Mouse (Mus musculus) bone marrow, adult 2 months (tissue): ENCODE results near the gene Ganc. TPM values are rescaled to one million over a fixed set of nuclear protein-coding genes. Genes with fewer than 3 reads are reported as not detected.
A peak's percentile ranks its signal among the peaks of the same experiment; 100 is the strongest.

ENCODE experiments used
- H3K27ac ChIP-seq: fragments of 200-500 bp; 2 replicates; pipeline ENCODE4 v1.5.1; 2012; ENCODE audit warnings: low read depth, mild to moderate bottlenecking, control low read depth, inconsistent platforms, low read length; ENCODE audit not compliant: control insufficient read depth, poor library complexity, insufficient read depth
- H3K4me1 ChIP-seq: fragments of 200-500 bp; 2 replicates; pipeline ENCODE4 v1.6.1; 2011; ENCODE audit warnings: low read length; ENCODE audit not compliant: control insufficient read depth, insufficient read depth
- H3K4me3 ChIP-seq: fragments of 200-500 bp; replicated peaks from 2 replicates; pipeline ENCODE3; 2011; ENCODE audit warnings: mild to moderate bottlenecking, low read depth, low read length, control low read depth; ENCODE audit not compliant: control insufficient read depth
- CTCF ChIP-seq: fragments of 200-500 bp; IDR thresholded peaks from 2 replicates; pipeline ENCODE4 v1.5.1; 2011; ENCODE audit warnings: low read length, control low read depth; ENCODE audit not compliant: control insufficient read depth, insufficient read depth
- POLR2A ChIP-seq: fragments of 200-500 bp; IDR thresholded peaks from 2 replicates; pipeline ENCODE4 v1.6.1; 2011; ENCODE audit warnings: low read depth, mild to moderate bottlenecking, control low read depth, low read length, borderline replicate concordance; ENCODE audit not compliant: control insufficient read depth
- WGBS: fragments of 180-500 bp; shearing (Covaris S2); methylation state at CpG from one replicate; pipeline ENCODE4 v1.1.7; 2018; 5-methylcytosine and 5-hydroxymethylcytosine counted together
- polyA plus RNA-seq: library from polyadenylated mRNA; stranded (reverse); fragments of >200 nt; gene quantifications from 2 replicates; pipeline ENCODE4 v1.2.4, GENCODE M21; 2011; ENCODE audit warnings: low replicate concordance; ENCODE audit not compliant: missing spikeins, insufficient read depth, insufficient read length

Ganc gene
- polyA plus RNA-seq: 5.3 and 8.0 TPM in 2 replicates

DNA sequence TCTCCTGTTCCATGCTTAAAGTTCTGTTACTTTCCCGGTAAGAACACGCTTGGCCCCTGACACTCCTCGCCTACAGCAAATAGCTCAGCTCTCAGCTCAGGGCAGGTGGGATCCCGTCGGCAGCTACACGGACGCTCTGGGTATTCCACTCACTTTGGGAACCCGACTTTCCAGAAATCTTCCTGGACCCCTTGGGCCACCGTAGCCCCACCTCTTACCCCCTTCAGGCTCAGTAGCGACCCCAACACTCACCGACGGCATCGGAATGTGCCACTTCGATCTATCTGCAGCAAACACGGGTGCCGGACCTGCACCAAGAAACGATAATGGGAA, at the start of gene Ganc:
Gene Ganc (plus strand): TSS at position 244 of the 333 bp plus-strand sequence.
- TF ChIP-seq CTCF: no peak
- no peak for TF ChIP-seq POLR2A
- Histone ChIP-seq H3K4me1 (peaks cover 3% of the 10 kb centered on the region), H3K27ac (peak within 1 kb of the TSS; percentile 91), H3K4me3 (peak within 1 kb of the TSS; percentile 87)
- WGBS: under 1% methylated on average over 17 of the region's 17 CpGs

DNA sequence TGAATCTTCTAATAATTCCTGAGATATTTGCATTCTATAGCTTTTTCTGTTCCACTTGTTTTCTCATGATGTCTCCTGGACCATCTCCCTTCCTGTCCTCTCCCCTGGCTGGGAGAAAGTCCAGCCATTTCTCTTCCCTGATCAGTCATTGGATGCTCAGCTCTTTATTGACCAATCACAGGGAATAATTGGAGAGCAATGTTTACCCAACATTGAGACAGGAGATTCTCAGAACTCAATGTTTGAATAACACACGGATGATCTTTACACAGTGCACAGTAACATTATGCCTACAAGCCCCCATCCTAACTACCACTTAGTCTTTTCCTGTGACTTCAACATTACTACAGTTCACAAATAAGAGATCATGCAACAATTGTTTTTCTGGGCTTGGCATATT, 43.3 kb upstream of the Ganc start:
- WGBS: 88% methylated on average over 1 of the region's 1 CpGs
- TF ChIP-seq CTCF: no peak
- TF ChIP-seq POLR2A: no peak
- H3K4me1 ChIP-seq: no peaks in the 10 kb centered on the region
- no peak overlapping the region for H3K27ac ChIP-seq
- no peak overlapping the region for H3K4me3 ChIP-seq

DNA sequence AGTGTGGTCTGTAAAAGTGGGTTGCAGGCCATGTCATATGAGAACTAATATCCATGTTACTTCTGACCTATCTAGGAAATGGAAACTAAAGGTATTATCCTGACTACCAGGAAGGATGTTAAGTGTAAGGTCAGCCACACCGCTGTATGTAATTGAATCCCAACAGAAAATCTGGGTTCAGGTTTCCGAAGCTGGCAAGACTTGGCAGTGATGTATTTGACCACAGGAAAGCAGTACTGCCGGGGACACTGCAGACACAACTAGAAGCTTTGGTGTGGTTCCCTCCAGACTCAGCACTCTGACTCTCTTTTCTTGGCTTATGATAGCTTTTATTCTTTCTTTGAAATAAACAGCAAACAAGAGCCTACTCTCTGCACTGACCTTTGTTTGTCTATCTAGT, 37.2 kb upstream of the Ganc start:
- TF ChIP-seq CTCF (no peak), POLR2A (no peak)
- WGBS: 82% methylated on average over 3 of the region's 3 CpGs
- H3K27ac ChIP-seq: no peak overlapping the region
- no peaks in the 10 kb centered on the region for H3K4me1 ChIP-seq
- no peak overlapping the region for H3K4me3 ChIP-seq

DNA sequence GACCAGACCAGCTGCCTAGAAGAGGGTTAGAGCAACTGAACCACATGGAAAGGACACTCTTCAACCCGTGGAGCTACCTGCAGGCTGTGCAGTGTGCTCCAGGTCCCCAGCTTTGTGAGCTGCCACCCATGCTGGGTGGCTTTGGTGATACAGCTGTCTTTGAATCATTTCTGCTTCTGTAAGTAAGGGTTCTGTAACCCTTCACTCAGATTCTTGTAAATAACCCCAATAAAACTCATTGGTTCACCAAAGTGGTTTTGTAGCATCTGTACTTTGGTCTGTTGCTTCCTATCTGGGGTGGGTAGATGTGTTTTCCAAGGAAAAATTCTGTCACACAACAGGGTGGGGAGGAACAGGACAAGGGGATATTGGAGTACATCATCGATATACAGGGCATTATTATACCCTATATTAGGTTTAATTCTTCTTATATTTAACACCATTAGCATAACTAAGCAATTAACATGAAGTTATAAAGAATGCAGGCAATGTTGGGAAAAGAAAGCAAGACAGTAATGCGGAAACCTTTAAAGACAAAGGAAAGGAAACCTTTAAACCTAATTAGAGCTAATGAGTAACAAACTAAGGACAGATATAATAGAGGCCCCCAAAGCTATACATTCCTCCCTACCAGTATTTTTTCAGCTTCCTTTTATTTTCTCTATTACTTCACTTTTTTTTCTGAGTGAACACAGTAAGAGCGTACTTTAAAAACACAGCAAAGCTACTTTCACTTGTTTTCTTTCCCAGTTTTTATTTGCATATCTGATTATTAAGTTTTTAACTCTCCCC, 36.1 kb upstream of the Ganc start:
- Histone ChIP-seq H3K4me3 (no peak overlapping the region), H3K27ac (no peak overlapping the region), H3K4me1 (no peaks in the 10 kb centered on the region)
- no peak for TF ChIP-seq POLR2A
- TF ChIP-seq CTCF: no peak
- 90% methylated on average over 4 of the region's 4 CpGs for WGBS

DNA sequence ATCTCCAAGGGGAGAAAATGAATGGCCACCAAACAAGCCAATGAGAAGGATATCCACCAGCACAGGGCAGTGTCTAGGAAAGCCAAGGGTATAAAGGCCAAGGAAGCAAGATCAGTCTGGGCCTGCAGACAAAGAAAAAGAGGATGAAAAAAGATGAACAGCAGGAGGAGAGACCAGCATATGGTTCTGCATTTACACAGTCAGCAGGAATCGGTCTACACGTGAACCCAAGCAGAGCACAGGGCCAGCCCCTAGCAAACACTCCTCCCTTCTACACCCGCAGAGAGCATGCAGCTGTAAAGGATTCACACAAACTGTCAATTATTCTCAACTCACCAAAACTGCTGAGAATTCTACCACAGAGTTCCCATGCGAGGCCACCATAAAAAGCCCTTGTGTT, 29.8 kb upstream of the Ganc start:
- TF ChIP-seq CTCF: no peak
- TF ChIP-seq POLR2A: no peak
- WGBS: 86% methylated on average over 4 of the region's 4 CpGs
- Histone ChIP-seq H3K27ac (no peak overlapping the region), H3K4me1 (no peaks in the 10 kb centered on the region), H3K4me3 (no peak overlapping the region)

DNA sequence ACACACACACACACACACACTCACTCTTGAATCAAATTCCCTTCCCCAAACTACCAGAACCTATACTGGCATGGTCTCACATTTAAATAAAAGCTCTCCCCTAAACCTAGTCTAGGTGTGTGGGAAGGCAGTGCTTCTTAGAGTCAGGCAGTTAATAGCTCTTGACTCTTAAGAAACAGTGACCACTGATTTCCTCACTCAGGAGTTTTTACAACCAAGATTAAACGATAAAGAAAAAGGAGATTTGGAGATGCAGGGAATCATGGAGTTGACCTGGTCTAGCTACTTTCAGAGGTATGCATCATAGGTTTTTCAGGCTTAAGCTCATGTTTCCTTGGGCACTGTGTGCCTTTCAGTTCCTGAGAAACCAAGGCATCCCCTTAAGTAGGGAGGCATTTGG, 17.4 kb upstream of the Ganc start:
- TF ChIP-seq CTCF (no peak), POLR2A (no peak)
- no peaks in the 10 kb centered on the region for H3K4me1 ChIP-seq
- 71% methylated on average over 1 of the region's 1 CpGs for WGBS
- no peak overlapping the region for H3K27ac ChIP-seq
- no peak overlapping the region for H3K4me3 ChIP-seq

DNA sequence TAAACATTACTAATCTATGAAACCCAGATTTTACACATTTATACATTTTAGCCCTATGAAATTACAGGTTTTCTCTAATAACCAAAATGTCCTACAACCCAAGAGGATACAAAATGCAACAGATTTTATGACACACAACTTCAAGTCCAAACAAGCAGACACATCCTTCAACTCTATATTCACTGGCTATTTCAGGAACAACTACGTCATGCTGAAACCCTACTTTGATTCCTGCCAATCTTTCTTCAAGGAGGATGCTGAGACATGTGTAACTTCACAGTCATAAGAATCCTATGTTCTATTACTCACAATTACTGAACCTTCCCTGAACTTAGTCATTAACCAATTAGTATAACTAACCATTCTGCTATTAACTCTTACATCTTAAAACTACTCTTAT, 16.4 kb upstream of the Ganc start:
- WGBS: 90% methylated on average over 1 of the region's 1 CpGs
- Histone ChIP-seq H3K4me1 (no peaks in the 10 kb centered on the region), H3K27ac (no peak overlapping the region), H3K4me3 (no peak overlapping the region)
- TF ChIP-seq CTCF: no peak
- no peak for TF ChIP-seq POLR2A

DNA sequence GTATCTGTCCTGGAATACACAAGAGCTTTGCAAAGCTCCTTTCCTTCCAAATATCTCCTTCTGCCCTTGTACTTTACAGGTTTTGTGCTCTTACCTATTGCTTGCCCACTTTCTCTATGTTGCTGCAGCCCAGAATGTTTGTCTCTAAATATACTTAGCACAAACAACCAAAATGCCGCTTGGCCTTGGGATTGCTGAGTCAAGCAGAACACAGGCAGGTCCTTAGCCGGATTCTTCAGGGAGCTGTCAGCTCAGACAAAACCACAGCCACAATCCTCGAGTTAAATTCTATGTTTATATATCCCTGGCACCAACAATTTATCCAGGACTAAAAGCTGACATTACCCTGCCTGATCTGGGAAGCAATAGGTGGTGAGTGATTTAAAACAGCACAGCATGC, 14.3 kb upstream of the Ganc start:
- no peak overlapping the region for H3K27ac ChIP-seq
- H3K4me1 ChIP-seq: no peaks in the 10 kb centered on the region
- no peak for TF ChIP-seq POLR2A
- no peak for TF ChIP-seq CTCF
- 75% methylated on average over 3 of the region's 3 CpGs for WGBS
- H3K4me3 ChIP-seq: no peak overlapping the region
